Mouse (Mus musculus) adrenal gland, adult 18-20 months (tissue): ENCODE measurements around the gene Acsl4. TPM values are rescaled to one million over a fixed set of nuclear protein-coding genes. Genes with fewer than 3 reads are reported as not detected.
A peak's percentile ranks its signal among the peaks of the same experiment; 100 is the strongest.

Experiments
- DNase-seq, 2 experiments: peaks; one replicate each; pipeline ENCODE4 v3.0.0; 2021 to 2022; ENCODE audit warnings: low spot score in 2 of 2
- total RNA-seq, 2 experiments: library from RNA; stranded (reverse); gene quantifications; 1 replicate in 1 of 2; 2 replicates in 1 of 2; pipeline ENCODE4 v1.2.3; 2021

The Acsl4 gene
- total RNA-seq, 2 experiments from 2014 or later = 286 to 460 TPM

GRCm38 (mm10) chrX:142359031-142359430, 31.3 kb downstream of the Acsl4 start:
- no peak for DNase-seq

GRCm38 (mm10) chrX:142358427-142358826, 31.9 kb downstream of the Acsl4 start:
- no peak for DNase-seq

GRCm38 (mm10) chrX:142336207-142336606, 54.1 kb downstream of the Acsl4 start:
- no peak for DNase-seq

- DNase-seq = no peak
These were observed 54.8 kb downstream of the Acsl4 start for GRCm38 (mm10) chrX:142335502-142335901.

DNA sequence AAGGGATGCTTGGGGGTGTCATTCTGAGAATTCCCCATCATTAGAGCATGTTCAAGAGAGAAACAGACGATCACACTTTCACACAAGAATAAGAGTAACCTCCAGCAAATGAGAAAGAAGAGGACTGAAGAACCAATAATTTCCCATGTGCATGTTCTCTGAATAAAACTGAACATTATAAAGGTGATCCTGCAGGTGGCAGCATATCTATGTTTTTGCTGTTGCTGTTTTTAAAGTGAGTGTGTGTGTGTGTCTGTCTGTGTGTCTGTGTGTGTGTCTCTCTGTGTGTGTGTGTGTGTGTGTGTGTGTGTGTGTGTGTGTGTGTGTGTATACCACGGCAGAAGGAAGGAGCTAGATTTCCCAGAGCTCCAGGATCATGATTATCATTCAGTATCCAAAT, 64.6 kb downstream of the Acsl4 start:
- DNase-seq = no peak

- no peak for DNase-seq
These were observed 74.2 kb downstream of the Acsl4 start for GRCm38 (mm10) chrX:142316106-142316505.

- no peak for DNase-seq
These were observed 75.1 kb downstream of the Acsl4 start for GRCm38 (mm10) chrX:142315270-142315669.

DNA sequence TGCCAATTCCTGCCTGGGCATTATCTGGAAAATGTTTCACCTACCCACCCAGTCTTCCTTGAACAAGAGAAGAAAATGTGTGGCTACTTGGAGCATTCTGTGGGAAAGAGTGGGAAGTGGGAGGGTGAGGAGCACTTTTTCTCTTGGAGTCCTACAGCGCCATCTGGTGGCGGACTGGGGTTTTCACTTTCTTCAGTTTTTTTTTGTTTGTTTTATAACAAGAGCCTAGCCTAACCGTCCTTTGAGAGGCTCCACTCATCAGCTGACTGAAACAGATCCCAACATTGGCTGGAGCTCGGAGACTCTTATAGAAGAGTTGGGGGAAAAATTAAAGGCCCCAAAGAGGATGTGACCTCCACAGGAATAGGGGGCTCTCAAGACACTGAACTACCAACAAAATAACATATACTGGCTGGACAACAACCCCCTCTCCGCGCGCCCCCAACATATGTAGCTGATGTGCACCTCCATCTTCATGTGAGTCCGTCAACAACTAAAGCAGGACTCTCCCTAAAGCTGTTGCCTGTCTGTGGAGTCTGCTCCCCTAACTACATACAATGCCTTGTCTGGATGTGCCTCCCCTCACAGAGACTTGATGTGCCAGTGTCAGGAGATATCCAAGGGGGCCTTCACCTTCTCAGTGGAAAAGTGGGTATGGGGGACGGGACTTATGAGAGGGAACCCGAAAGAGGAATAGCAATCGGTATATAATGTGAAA, 75.9 kb downstream of the Acsl4 start:
- peak; percentile 42 to 62 for DNase-seq

GRCm38 (mm10) chrX:142310431-142310830, 79.9 kb downstream of the Acsl4 start:
- DNase-seq = no peak

DNA sequence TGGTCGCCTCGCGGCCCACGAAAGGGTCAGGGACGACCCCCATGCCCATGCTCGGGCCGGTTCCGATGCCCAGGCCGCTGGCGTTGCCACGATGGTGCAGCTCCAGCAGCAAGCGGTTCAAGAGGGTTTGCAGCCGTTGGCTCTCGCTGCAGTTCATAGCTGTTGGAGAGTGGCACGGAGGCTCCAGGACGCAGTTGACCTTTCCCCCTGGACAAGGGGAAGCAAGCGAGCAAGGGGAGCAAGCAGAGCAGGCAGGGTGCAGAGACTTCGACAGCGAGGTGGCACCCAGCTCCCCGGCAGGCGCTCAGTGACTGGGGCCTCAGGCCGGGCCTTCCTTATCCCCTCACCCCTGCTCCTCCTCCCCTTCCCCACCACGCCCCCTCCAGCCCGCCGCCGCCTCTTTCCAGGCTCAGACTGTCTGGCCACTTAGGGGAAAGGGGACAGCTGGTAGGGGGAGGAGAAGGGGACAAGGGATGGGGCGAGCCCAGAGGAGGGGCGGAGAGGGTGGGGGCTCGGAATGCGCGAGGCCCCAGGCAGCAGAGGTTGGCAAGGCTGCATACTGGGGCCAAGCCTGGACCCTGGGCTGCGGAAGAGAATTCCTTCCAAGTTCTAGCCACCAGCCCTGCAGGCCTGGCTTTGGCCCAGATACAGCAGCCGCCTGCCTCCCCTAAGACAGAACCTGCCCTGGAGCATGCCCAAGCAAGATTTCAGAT, 84.3 kb downstream of the Acsl4 start, which contains the start of gene Kcne1l:
Gene Kcne1l, minus strand, starts transcription at position 426 of the 713 bp plus-strand sequence.
- DNase-seq = no peak

- DNase-seq = no peak
These were observed 85.1 kb downstream of the Acsl4 start for GRCm38 (mm10) chrX:142305010-142305868.

DNA sequence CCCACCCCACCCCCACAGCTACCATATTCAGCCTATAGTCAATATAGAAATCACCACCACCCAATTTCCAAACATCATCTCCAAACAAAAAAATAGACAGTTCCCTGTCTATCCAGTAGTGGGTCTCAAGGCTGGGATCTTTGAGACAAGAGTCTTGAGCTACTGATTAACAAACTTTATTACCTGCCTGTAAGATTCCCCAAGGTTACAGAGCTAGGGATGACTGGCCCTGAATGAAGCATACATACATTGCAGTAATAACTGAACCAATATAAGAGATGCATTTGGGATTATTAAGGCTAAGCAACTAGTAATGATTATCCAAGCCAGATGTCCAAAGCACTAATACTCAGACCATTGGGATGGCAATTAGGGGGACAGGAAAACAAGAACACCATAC, 85.7 kb downstream of the Acsl4 start:
- DNase-seq = no peak

DNA sequence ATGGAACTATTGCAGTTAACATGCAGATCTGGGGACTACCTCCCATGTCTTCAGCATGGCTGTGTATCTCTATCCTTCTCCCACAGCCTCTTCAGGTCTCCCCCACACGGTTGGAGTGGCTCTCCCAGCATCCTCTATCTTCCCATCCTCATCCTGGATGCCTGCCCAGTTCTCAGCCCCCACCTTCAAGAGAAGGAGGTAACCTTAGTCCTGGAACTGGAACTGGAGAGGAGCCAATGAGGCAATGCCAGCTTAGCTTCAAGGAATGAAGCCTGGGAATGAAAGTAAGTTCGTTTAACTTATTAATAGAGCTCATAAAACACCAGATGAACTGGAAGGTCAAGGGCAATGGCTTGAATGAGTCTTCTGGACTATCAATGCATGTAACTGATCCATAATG, 86.9 kb downstream of the Acsl4 start:
- no peak for DNase-seq

DNA sequence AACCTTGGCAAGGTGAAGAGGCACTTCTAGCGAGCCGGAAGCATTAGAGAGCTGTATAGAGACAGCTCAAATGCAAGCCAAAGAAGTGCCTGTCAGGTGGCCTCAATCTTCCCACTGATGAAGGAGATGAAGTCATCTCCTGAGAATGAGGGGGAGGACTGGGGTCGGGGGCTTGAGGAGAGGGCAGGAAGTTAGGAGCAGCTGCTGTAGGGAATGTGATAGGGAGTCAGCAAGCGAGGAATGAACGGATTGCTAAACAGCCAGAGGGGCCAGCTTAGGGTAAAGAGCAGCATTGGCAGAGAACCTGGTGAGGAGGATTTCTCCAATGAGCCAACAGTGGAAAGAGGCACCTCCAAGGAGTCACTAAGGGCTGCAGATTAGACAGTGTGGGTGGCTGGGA, 104.4 kb downstream of the Acsl4 start:
- DNase-seq = no peak

- no peak for DNase-seq
These were observed 113.8 kb downstream of the Acsl4 start for GRCm38 (mm10) chrX:142276573-142276972.

GRCm38 (mm10) chrX:142276031-142276430, 114.3 kb downstream of the Acsl4 start:
- no peak for DNase-seq

Other genes starting within 250 kb of the Acsl4 start
- gene Gucy2f, start 193.6 kb downstream of the Acsl4 start, total RNA-seq = not detected
- 10 to 100 TPM; 12.7 to 15.5 TPM for gene Nxt2, start 163.8 kb downstream of the Acsl4 start, total RNA-seq
- gene Kcne1l, start 84.2 kb downstream of the Acsl4 start, total RNA-seq = under 1 TPM; 0.20 to 0.96 TPM